Mouse (Mus musculus): ENCODE results near the gene Dlg2.

DNA sequence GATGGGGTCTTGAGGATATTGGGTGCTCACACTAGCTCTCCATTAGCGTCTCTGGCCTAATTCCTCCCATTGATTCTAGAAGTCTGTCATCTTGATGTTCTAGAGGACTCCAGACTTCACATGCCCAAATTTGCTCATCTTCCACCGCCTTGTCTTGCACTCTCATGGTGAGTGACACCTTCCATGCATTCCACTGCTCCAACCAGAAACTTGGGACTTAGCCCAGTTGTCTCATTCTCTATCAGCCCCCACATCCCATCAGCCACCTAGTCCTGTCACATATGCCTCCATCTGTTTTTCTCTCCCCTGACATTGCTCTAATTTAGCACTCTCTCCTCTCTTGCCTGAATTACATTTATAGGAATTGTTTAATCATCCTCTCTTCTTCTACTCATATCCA lies 938.3 kb downstream of the Dlg2 start:
- TF ChIP-seq CTCF (IDR thresholded peaks at IDR 0.05; ENCODE audit: low read depth, low read length) (no peak), POLR2A (IDR thresholded peaks at IDR 0.05; ENCODE audit: insufficient read depth, low read length) (no peak), EP300 (IDR thresholded peaks at IDR 0.05; ENCODE audit: insufficient read depth, low read depth, low read length) (no peak)

Measured in ES-Bruce4 (cell line).